Mouse (Mus musculus) stomach, embryonic 14.5 days (tissue): ENCODE data around the gene Sec14l4. TPM values are rescaled to one million over a fixed set of nuclear protein-coding genes. Genes with fewer than 3 reads are reported as not detected.

Experiments used
- ATAC-seq: fragments of 200-750 bp; cut with Nextera tagmentation; 2 replicates; pipeline ENCODE4 v1.8.0; 2017; ENCODE audit warnings: low read depth, moderate TSS enrichment; ENCODE audit not compliant: insufficient number of reproducible peaks, insufficient read depth, low FRiP score
- H3K27ac ChIP-seq: fragments of 300-500 bp; sonication (generic); 2 replicates; pipeline ENCODE4 v1.5.1; 2014; ENCODE audit warnings: mild to moderate bottlenecking, low read length, moderate library complexity, mixed read lengths
- H3K27me3 ChIP-seq: fragments of 300-500 bp; sonication (generic); 2 replicates; pipeline ENCODE4 v1.6.1; 2014; ENCODE audit warnings: low read length, control low read depth, mixed read lengths; ENCODE audit not compliant: control insufficient read depth, insufficient read depth
- H3K36me3 ChIP-seq: fragments of 300-500 bp; sonication (generic); 2 replicates; pipeline ENCODE4 v1.6.1; 2014; ENCODE audit warnings: mild to moderate bottlenecking, control low read depth, low read length, moderate library complexity, mixed read lengths; ENCODE audit not compliant: control insufficient read depth, insufficient read depth
- H3K4me1 ChIP-seq: fragments of 300-500 bp; sonication (generic); 2 replicates; pipeline ENCODE4 v1.6.1; 2014; ENCODE audit warnings: low read length, control low read depth, mixed read lengths; ENCODE audit not compliant: control insufficient read depth, insufficient read depth
- H3K4me2 ChIP-seq: fragments of 300-500 bp; sonication (generic); replicated peaks from 2 replicates; pipeline ENCODE4 v1.6.1; 2014; ENCODE audit warnings: low read depth, low read length, control low read depth
- H3K4me3 ChIP-seq: fragments of 300-500 bp; sonication (generic); 2 replicates; pipeline ENCODE4 v1.5.1; 2014; ENCODE audit warnings: low read depth, low read length, control low read depth
- H3K9ac ChIP-seq: fragments of 300-500 bp; sonication (generic); replicated peaks from 2 replicates; pipeline ENCODE4 v1.6.1; 2014; ENCODE audit warnings: low read depth, mild to moderate bottlenecking, control low read depth, low read length, moderate library complexity, mixed read lengths
- H3K9me3 ChIP-seq: fragments of 300-500 bp; sonication (generic); 2 replicates; pipeline ENCODE4 v1.6.1; 2016; ENCODE audit warnings: low read depth, low read length, control low read depth; ENCODE audit not compliant: control insufficient read depth
- WGBS: fragments of 180-500 bp; shearing (Covaris S2); extraction: QIAGEN DNeasy Blood & Tissue Kit; methylation state at CpG from one replicate; pipeline ENCODE4 v1.1.7; 2014; 5-methylcytosine and 5-hydroxymethylcytosine counted together
- polyA plus RNA-seq: library from polyadenylated mRNA; unstranded; fragments of >200 nt; fragmentation: Nextera tagmentation; extraction: Ambion mirVana; gene quantifications from 2 replicates; pipeline ENCODE4 v1.2.1, GENCODE M21; 2014

Sec14l4 gene
- polyA plus RNA-seq, 1 experiment from 2014 or later: 0.51 TPM

DNA sequence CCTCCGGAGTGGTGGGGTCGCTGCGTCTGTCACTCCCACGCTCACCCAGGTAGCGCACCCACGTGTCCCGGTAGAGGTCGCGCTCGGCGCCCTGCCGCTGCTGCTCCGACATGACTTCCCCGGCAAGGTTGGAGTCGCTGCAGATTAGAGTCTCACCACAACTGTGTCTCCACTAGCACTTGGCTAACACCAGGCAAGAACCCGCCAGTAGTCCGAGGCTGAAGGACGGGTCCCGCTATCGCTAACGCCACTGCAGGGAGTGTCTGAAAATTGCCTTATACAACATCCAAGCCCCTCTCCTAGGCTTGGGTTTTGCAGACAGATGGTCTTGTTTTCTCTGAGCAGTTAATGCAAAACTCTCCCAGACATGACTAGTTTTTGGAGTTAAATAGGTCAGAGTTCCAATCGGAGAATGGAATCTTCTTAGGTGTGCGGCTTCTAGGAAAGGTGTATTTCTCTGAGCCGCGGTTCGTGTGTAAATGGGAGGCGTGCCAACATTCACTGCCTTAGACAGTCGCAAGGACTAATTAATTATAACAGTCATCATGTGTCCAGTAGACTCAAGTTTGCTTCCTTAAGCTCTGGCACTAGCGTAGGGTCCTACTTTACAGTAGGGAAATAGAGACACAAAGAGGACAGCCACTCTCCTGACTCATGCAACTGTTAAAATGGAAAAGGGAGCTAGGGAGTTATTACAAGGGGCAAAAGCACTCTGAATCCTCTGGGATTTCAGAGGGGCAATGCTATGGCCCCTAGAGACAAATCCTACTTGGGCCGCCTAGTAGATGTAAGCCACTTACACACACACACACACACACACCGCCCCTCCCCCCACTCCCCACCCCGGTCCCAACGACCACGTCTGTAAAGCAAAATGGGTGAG, 64.2 kb downstream of the Sec14l4 start, which contains the start of gene Mtfp1:
Gene Mtfp1 (minus strand): TSS at position 275 of the 883 bp plus-strand sequence.
- H3K27ac ChIP-seq: peak within 1 kb of the TSS; percentile 77
- no peaks in the 10 kb centered on the region for H3K9me3 ChIP-seq
- no peaks in the 10 kb centered on the region for H3K27me3 ChIP-seq
- peaks cover 4% of the 10 kb centered on the region; the same call in 1 of the 2 replicates for H3K36me3 ChIP-seq
- H3K4me3 ChIP-seq: peak within 1 kb of the TSS; percentile 57
- peak within 1 kb of the TSS; percentile 36 for H3K9ac ChIP-seq
- peak within 1 kb of the TSS; percentile 80 for H3K4me2 ChIP-seq
- H3K4me1 ChIP-seq: peaks cover 11% of the 10 kb centered on the region; the same call in 1 of the 2 replicates
- 5% methylated on average over 34 of the region's 34 CpGs for WGBS
- no peak for ATAC-seq

DNA sequence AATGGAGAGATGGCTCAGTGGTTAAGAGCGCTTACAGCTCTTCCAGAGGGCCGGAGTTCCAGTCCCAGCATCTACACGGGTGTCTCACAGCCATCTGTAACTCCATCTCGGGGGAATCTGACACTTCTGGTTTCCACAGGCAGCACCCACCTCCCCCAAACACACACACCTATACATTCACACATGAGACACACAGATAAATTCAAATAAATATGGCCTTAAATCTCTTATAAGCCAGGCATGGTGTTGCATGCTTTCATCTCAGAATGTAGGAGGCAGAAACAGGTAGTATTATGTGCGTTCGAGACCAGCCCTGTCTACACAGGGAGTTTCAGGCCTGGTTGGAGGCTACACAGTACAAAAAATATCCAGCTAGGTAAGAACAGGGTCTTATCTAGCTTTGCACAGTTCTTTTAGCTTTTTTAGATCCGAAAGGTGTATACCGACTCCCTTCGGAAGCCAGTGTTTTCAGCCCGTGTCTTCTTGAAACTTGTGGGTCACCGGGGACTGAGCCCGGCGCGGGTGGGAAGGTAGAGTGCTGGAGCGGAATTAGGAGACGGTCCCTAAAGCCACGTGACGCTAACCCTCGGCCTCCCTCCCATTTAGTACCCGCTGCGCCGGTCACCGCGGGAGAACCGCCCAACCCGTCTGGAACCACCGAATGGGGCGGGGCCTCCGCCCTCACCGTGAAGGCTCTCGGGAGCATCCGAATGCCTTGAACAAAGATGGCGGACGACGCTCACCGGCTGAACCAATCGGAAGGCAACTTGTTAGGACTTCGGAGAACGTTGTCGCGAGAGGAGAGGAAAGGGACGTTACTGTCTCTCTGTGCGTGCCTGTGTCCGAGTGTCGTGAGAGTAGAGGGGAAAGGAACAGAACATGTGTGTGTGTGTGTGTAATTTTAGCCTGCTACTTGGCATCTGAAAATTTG, 65.1 kb downstream of the Sec14l4 start:
- peak overlapping the region; percentile 89 for H3K27ac ChIP-seq
- H3K9me3 ChIP-seq: no peaks in the 10 kb centered on the region
- ATAC-seq: peak; percentile 92
- H3K4me2 ChIP-seq: peak overlapping the region; percentile 80
- peaks cover 11% of the 10 kb centered on the region; the same call in 1 of the 2 replicates for H3K4me1 ChIP-seq
- peak overlapping the region; percentile 50 for H3K4me3 ChIP-seq
- H3K9ac ChIP-seq: peak overlapping the region; percentile 67
- no peaks in the 10 kb centered on the region for H3K27me3 ChIP-seq
- no peaks in the 10 kb centered on the region; the same call in 1 of the 2 replicates for H3K36me3 ChIP-seq
- WGBS: 4% methylated on average over 45 of the region's 45 CpGs

DNA sequence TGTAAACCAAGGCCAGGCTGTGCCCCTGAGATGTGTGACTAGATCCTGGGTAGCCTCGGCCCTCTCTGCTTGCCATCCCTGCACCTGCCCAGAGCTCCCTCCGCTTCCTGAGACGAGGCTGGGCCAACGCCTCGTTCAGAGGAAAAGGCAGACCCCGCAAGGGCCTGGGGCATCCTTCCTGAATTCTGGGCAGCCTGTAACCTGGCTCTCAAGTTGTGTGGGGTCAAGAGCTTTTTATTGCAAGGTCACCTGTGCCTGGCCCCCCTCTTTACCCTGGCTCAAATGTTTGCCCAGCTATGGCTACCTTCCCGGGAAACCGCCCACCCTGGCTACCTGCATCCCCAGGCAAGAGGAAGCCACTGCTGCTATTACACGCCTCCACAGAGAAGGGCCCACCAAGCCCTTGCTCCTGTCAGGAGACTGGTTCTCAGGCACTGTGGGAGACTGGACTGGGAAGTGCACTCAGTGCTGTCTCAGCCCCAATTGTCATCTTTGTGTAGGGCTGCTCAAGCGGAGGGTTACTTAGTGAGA, 65.9 kb downstream of the Sec14l4 start:
- Histone ChIP-seq H3K27ac (peak overlapping the region; percentile 89), H3K4me3 (peak overlapping the region; percentile 50), H3K4me2 (peak overlapping the region; percentile 80), H3K4me1 (peaks cover 11% of the 10 kb centered on the region; the same call in 1 of the 2 replicates), H3K9ac (peak overlapping the region; percentile 67), H3K36me3 (no peaks in the 10 kb centered on the region), H3K27me3 (no peaks in the 10 kb centered on the region), H3K9me3 (no peaks in the 10 kb centered on the region)
- 32% methylated on average over 10 of the region's 10 CpGs for WGBS
- ATAC-seq: no peak

Other genes starting within 250 kb of the Sec14l4 start
- gene Osbp2, start 167.6 kb upstream of the Sec14l4 start, polyA plus RNA-seq: 0.39 and 0.69 TPM in 2 replicates
- gene 4921536K21Rik, start 136.4 kb upstream of the Sec14l4 start, polyA plus RNA-seq: 0.12 and 0.13 TPM in 2 replicates
- 12.3 and 13.2 TPM in 2 replicates for gene Dusp18, start 136.2 kb upstream of the Sec14l4 start, polyA plus RNA-seq
- gene Slc35e4, start 116.8 kb upstream of the Sec14l4 start, polyA plus RNA-seq: 3.7 and 4.1 TPM in 2 replicates
- gene Tcn2, start 99.3 kb upstream of the Sec14l4 start, polyA plus RNA-seq: 38.9 and 42.2 TPM in 2 replicates
- gene Pes1, start 67.5 kb upstream of the Sec14l4 start, polyA plus RNA-seq: 62.0 and 64.9 TPM in 2 replicates
- gene 4930556J24Rik, start 54.7 kb upstream of the Sec14l4 start, polyA plus RNA-seq: 0.22 and 0.29 TPM in 2 replicates
- gene Gal3st1, start 47.8 kb upstream of the Sec14l4 start, polyA plus RNA-seq: 13.1 and 15.3 TPM in 2 replicates
- gene Sec14l3, start 33.4 kb downstream of the Sec14l4 start, polyA plus RNA-seq: not detected in 2 replicates
- 14.5 and 15.5 TPM in 2 replicates for gene Mtfp1, start 64.0 kb downstream of the Sec14l4 start, polyA plus RNA-seq
- 1.4 and 1.7 TPM in 2 replicates for gene Sec14l2, start 92.0 kb downstream of the Sec14l4 start, polyA plus RNA-seq
- 32.3 and 32.7 TPM in 2 replicates for gene Rnf215, start 103.7 kb downstream of the Sec14l4 start, polyA plus RNA-seq
- gene Ccdc157, start 128.8 kb downstream of the Sec14l4 start, polyA plus RNA-seq: 4.4 and 5.7 TPM in 2 replicates
- 55.3 and 59.2 TPM in 2 replicates for gene Sf3a1, start 128.9 kb downstream of the Sec14l4 start, polyA plus RNA-seq
- gene Tbc1d10a, start 155.3 kb downstream of the Sec14l4 start, polyA plus RNA-seq: 17.2 and 19.3 TPM in 2 replicates
- 2.6 and 3.3 TPM in 2 replicates for gene Castor1, start 186.8 kb downstream of the Sec14l4 start, polyA plus RNA-seq
- gene Osm, start 205.0 kb downstream of the Sec14l4 start, polyA plus RNA-seq: 0.18 TPM in 1 of 2 replicates, not detected in the other
- 0.30 and 0.32 TPM in 2 replicates for gene Lif, start 226.1 kb downstream of the Sec14l4 start, polyA plus RNA-seq